Mouse (Mus musculus) B cell, adult (primary cell): ENCODE measurements around the gene Slc35d1. TPM values are rescaled to one million over a fixed set of nuclear protein-coding genes. Genes with fewer than 3 reads are reported as not detected.

Experiments used
- total RNA-seq: library from RNA; stranded (reverse); gene quantifications from 4 replicates; pipeline ENCODE4 v1.2.4, GENCODE M21; 2023; ENCODE audit not compliant: inconsistent age

The Slc35d1 gene
- total RNA-seq, result 9.2 to 11.6 TPM (median 10.5 TPM) in 4 replicates

DNA sequence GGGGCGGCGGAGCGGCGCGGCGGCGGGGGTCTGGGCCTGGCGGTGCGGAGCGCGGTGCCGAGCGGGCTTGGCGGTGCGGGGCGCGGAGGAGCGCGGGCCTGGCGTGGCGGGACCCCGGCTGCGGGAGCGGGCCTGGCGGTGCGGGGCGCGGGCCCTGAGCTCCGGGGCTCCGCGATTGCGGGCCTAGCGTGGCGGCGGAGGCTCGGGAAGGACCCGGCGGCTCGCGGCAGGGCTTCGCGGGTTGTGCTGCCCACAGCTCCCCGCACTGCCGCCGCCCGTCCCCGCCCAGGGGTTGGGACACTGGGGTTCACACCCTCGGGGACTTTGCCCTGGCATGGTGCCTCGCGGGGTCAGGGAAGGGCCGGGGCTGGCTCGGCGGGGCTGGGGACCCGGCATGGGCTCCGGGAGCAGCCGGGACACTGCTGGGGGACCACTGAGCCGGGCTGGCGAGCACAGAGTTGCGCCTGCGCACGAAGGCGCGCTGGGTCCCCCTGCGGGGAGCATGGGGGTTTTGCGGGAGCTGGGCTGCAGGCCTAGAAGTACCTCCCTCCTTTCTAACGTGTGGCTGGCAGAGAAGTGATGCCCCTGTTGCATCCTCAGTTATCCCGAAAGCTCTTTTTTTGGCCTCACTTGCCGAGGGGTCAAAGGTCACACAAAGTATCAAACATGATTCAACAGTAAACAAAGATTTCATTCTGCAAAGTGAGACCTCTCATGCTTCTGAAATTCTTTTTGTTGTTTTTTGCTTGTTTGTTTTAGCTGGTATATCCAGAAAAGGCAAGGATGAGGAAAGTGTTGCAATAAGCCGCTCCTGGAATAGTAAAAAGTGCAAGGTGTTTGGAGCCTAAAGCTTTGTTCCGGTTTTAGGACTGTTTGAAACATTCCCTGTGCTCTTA, at the start of gene Slc35d1:
TSS of gene Slc35d1 (minus strand) at position 240 of the 896 bp plus-strand sequence.

Other genes starting within 250 kb of the Slc35d1 start
- gene Tctex1d1, start 236.6 kb downstream of the Slc35d1 start, total RNA-seq, result not detected in 4 replicates
- gene Insl5, start 188.3 kb downstream of the Slc35d1 start, total RNA-seq, result not detected in 4 replicates
- 83.4 to 99.1 TPM (median 95.3 TPM) in 4 replicates for gene Mier1, start 100.8 kb downstream of the Slc35d1 start, total RNA-seq
- gene Wdr78, start 100.6 kb downstream of the Slc35d1 start, total RNA-seq, result 5.4 to 11.6 TPM (median 8.4 TPM) in 4 replicates
- gene 4921539E11Rik, start 75.7 kb upstream of the Slc35d1 start, total RNA-seq, result not detected in 4 replicates
- 14.9 to 19.6 TPM (median 17.4 TPM) in 4 replicates for gene Oma1, start 98.6 kb upstream of the Slc35d1 start, total RNA-seq